Mouse (Mus musculus) midbrain, embryonic 10.5 days (tissue): ENCODE data around the gene Kctd6. TPM values are rescaled to one million over a fixed set of nuclear protein-coding genes. Genes with fewer than 3 reads are reported as not detected.
A peak's percentile ranks its signal among the peaks of the same experiment; 100 is the strongest.

Source experiments
- DNase-seq: peaks from one replicate; pipeline ENCODE4 v3.0.0-alpha.2; 2017; ENCODE audit warnings: low spot score
- H3K27ac ChIP-seq: fragments of 300-500 bp; sonication (generic); replicated peaks from 2 replicates; pipeline ENCODE4 v1.5.1; 2016; ENCODE audit warnings: mild to moderate bottlenecking
- H3K27me3 ChIP-seq: fragments of 300-500 bp; sonication (generic); 2 replicates; pipeline ENCODE4 v1.6.1; 2016; ENCODE audit warnings: low read depth, mild to moderate bottlenecking; ENCODE audit not compliant: poor library complexity, severe bottlenecking
- H3K36me3 ChIP-seq: fragments of 300-500 bp; sonication (generic); 2 replicates; pipeline ENCODE4 v1.6.1; 2016; ENCODE audit warnings: mild to moderate bottlenecking, moderate library complexity
- H3K4me1 ChIP-seq: fragments of 300-500 bp; sonication (generic); 2 replicates; pipeline ENCODE4 v1.6.1; 2016
- H3K4me3 ChIP-seq: fragments of 300-500 bp; sonication (generic); 2 replicates; pipeline ENCODE4 v1.5.1; 2016; ENCODE audit warnings: mild to moderate bottlenecking, moderate library complexity
- H3K9me3 ChIP-seq: fragments of 300-500 bp; sonication (generic); replicated peaks from 2 replicates; pipeline ENCODE4 v1.6.1; 2016; ENCODE audit warnings: mild to moderate bottlenecking
- WGBS: fragments of 180-500 bp; shearing (Covaris S2); methylation state at CpG from one replicate; pipeline ENCODE4 v1.1.7; 2016; 5-methylcytosine and 5-hydroxymethylcytosine counted together
- polyA plus RNA-seq: library from polyadenylated mRNA; unstranded; fragments of >200 nt; fragmentation: Nextera tagmentation; extraction: Ambion mirVana; gene quantifications from 2 replicates; pipeline ENCODE4 v1.2.1, GENCODE M21; 2016

Gene Kctd6
- polyA plus RNA-seq, 1 experiment from 2014 or later: 2.4 TPM

DNA sequence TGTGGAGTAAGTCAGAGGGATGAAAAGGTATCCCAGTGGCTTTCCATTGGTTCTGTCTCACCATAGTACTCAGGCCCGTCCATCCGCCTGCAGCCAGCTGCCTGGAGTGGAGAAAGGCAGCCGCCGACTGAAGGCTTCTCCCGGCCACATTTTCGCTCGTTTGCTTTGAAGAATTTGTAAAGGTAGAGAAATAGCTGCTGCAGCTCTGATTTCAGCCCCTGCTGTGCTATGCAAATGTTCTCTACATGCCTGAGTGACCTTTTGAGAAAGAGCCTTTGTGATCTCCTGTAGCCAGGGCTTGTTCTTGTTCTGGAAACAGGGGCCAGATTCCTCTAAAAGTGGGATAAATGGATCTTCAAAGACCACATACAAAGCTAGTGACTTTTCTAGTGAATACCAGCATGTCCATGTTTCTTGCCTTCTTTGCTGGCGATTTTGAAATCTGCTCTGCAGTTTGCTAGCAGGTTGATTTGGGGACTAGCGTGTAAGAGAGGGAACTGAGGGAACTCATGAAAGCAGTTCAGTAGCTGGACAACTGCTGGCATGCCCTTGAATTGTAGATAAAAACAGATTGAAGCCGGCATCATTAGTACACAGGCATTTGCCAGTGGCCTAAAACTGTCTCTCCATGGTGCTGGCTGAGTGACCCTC is 4.9 kb downstream of the Kctd6 start:
- Histone ChIP-seq H3K27me3 (peaks cover 47% of the 10 kb centered on the region), H3K4me3 (no peak overlapping the region), H3K4me1 (peaks cover 44% of the 10 kb centered on the region), H3K36me3 (peaks cover 9% of the 10 kb centered on the region), H3K27ac (0 out of 2 replicates have a peak overlapping the region, but pooled peaks have one; percentile 49), H3K9me3 (no peaks in the 10 kb centered on the region)
- WGBS: 10% methylated on average over 10 of the region's 10 CpGs
- DNase-seq: peak; percentile 55

DNA sequence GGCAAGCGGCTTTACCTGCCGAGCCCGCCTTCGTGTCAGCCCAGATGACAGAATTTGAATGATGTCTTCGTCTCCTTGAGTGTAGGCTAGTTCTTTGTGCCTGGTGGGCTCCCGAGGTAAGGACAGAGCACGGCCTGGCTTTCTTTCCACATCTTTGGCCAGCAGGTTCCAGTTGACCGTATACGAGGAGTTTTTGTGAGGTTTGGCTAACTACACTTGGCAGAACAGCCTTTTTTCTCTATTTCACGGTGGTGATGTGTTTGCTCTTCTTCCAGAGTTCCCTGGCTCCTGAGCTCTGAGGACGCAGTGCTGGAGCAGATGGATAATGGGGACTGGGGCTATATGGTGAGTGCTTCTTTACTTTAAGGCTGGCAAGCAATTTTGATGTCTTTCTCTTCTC is 5.9 kb downstream of the Kctd6 start:
- WGBS: 39% methylated on average over 11 of the region's 11 CpGs
- no peak overlapping the region for H3K4me3 ChIP-seq
- H3K4me1 ChIP-seq: peaks cover 38% of the 10 kb centered on the region
- H3K27ac ChIP-seq: no peak overlapping the region
- H3K9me3 ChIP-seq: no peaks in the 10 kb centered on the region
- peaks cover 44% of the 10 kb centered on the region for H3K27me3 ChIP-seq
- no peak for DNase-seq
- peaks cover 9% of the 10 kb centered on the region for H3K36me3 ChIP-seq

DNA sequence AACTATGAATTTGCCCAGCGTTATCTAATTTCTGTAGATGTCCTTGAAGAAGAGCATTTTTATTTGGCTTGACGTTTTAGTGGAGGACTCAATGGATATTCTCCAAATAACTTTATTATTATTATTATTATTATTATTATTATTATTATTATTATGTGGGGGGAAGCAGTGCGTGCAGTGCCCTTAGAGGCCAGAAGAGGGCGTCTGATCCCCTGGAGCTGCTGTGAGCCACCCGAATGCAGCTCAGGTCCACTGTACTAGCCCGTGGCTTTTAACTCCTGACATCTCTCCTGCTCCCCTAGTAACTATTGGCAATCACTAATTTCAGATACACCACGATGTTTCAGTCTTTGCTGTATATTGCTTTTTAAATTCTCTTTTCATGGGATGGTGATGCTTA is 6.4 kb downstream of the Kctd6 start:
- no peak overlapping the region for H3K4me3 ChIP-seq
- DNase-seq: no peak
- WGBS: 63% methylated on average over 7 of the region's 7 CpGs
- no peaks in the 10 kb centered on the region for H3K9me3 ChIP-seq
- peaks cover 33% of the 10 kb centered on the region for H3K4me1 ChIP-seq
- no peak overlapping the region for H3K27ac ChIP-seq
- H3K36me3 ChIP-seq: peaks cover 9% of the 10 kb centered on the region
- peaks cover 39% of the 10 kb centered on the region for H3K27me3 ChIP-seq

DNA sequence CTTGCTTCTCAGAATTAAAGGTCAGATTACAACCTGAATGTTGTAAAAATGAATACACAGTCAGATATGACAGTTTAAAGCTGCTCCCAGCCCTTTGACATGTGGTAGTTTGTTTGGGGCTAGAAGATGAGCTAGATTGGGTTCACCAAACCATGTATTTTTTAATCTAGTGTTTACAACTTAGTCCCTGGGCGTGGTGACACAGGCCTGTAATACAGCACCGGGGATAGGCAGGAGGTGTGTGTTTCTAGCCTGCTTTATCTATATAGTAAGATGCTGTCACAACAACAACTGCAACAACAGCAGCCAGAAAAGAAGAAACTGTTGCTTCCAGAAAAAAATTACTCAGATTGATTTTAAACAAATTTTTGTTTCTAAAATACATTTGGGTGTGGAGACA is 7.0 kb downstream of the Kctd6 start:
- Histone ChIP-seq H3K36me3 (peaks cover 9% of the 10 kb centered on the region), H3K27me3 (peaks cover 33% of the 10 kb centered on the region), H3K4me1 (peaks cover 27% of the 10 kb centered on the region), H3K9me3 (no peaks in the 10 kb centered on the region), H3K4me3 (no peak overlapping the region), H3K27ac (no peak overlapping the region)
- no peak for DNase-seq
- 95% methylated on average over 2 of the region's 2 CpGs for WGBS

DNA sequence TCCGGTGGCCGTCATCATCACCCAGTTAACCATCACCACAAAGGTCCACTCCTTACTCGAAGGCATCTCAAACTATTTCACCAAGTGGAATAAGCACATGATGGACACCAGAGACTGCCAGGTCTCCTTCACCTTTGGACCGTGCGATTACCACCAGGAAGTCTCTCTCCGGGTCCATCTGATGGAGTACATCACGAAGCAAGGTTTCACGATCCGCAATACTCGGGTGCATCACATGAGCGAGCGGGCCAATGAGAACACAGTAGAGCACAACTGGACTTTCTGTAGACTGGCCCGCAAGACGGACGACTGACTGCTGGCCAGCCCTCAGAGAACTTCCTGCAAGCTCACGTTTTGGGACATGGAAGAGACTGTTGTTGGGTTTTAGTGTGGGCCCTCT is 8.6 kb downstream of the Kctd6 start:
- H3K9me3 ChIP-seq: no peaks in the 10 kb centered on the region
- peaks cover 9% of the 10 kb centered on the region for H3K36me3 ChIP-seq
- 95% methylated on average over 16 of the region's 16 CpGs for WGBS
- H3K4me3 ChIP-seq: no peak overlapping the region
- no peak overlapping the region for H3K27ac ChIP-seq
- peaks cover 25% of the 10 kb centered on the region for H3K4me1 ChIP-seq
- DNase-seq: no peak
- H3K27me3 ChIP-seq: peaks cover 17% of the 10 kb centered on the region

DNA sequence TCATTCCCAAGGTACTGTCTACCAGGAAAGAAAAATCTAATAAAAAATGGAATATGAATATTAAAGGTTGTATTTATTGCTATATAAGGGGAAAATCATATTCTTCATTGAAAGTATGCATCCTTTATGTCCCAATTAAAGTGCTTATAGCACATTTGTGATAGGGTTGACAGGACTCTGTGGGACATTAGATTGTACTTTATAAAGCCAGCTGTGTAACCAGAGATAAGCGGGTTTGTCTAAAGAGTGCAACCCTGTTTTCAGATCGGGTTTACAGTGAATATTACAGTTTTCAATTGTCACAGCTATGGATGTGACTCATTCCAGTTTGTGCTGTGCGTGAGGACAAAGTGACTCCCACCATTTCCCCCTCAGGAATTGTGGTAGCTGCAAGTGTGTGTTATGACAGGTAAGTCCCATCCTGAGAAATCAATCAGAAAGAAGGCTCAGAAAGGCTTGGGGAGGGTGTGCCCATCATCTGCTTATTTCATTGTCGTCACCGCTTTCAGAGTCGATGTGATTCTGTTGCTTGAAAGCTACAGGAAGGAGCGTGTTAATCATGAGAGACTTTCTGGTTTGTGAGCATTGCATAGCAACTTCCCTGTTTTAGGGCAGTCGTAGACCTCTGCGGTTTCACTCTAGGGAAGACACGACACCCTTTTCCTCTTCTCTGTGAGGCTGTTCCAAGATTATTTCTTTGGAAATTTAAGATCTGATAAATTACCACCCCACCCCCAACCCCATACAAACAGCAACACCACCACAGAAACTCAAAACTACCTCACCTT is 9.8 kb downstream of the Kctd6 start:
- peaks cover 14% of the 10 kb centered on the region for H3K4me1 ChIP-seq
- peaks cover 9% of the 10 kb centered on the region for H3K36me3 ChIP-seq
- no peaks in the 10 kb centered on the region for H3K9me3 ChIP-seq
- H3K4me3 ChIP-seq: no peak overlapping the region
- H3K27ac ChIP-seq: no peak overlapping the region
- no peak for DNase-seq
- 93% methylated on average over 10 of the region's 10 CpGs for WGBS
- H3K27me3 ChIP-seq: peaks cover 5% of the 10 kb centered on the region; the same call in 1 of the 2 replicates

DNA sequence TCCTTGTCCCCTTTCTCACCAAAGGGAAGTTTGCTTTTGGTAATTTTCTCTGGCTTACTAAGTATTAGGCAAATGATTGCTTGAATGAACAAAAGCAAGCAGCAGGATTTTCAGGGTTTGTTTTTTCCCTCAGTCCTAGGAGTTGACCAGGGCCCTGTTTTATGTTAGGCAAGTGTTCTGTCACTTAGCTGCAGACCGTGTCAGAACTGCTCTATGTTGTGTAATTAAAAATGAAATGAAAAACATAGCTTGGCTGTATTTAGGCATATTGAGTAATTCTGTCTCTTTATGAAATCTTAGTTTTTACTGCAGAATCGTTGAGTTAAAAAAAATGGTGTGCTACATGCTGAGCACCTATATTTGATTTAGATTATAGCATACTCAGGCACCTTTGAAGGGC is 10.9 kb downstream of the Kctd6 start:
- Histone ChIP-seq H3K9me3 (no peaks in the 10 kb centered on the region), H3K36me3 (peaks cover 9% of the 10 kb centered on the region), H3K4me1 (peaks cover 3% of the 10 kb centered on the region), H3K27ac (no peak overlapping the region), H3K27me3 (peaks cover 3% of the 10 kb centered on the region; the same call in 1 of the 2 replicates), H3K4me3 (no peak overlapping the region)
- no peak for DNase-seq
- WGBS: 80% methylated on average over 2 of the region's 2 CpGs

DNA sequence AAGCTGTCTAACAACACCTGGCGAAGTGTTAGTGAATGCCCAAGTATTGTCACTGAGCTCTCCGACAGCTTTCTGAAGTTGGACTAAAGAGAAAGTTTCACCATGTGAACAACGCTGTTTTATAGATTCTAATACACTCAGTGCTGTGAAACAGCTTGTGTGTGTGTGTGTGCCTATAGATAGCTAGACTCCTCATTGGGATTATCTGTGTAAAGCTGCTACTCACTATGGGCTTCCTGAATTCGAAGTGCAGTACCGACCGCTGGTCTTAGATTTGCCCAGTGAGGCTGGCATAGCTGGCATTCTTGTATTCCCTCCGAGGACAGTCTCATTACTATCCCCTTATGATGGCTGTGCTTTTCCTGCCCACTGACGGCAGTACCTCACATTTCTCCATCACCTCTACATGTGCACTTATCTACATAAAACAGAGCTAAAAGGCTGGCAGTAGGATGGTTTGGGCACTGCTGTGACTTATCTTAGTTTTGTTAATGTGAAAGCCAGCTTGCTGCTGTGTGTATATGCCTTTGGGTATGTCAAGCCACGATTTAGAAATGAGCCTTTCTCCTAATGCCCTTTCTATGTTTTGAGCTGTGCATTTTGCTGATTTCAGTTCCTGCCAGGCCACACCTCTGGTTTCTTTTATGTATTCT is 15.6 kb downstream of the Kctd6 start:
- H3K4me1 ChIP-seq: no peaks in the 10 kb centered on the region
- no peaks in the 10 kb centered on the region for H3K36me3 ChIP-seq
- 89% methylated on average over 9 of the region's 9 CpGs for WGBS
- no peaks in the 10 kb centered on the region for H3K9me3 ChIP-seq
- no peak overlapping the region for H3K4me3 ChIP-seq
- H3K27me3 ChIP-seq: no peaks in the 10 kb centered on the region
- no peak for DNase-seq
- H3K27ac ChIP-seq: no peak overlapping the region

DNA sequence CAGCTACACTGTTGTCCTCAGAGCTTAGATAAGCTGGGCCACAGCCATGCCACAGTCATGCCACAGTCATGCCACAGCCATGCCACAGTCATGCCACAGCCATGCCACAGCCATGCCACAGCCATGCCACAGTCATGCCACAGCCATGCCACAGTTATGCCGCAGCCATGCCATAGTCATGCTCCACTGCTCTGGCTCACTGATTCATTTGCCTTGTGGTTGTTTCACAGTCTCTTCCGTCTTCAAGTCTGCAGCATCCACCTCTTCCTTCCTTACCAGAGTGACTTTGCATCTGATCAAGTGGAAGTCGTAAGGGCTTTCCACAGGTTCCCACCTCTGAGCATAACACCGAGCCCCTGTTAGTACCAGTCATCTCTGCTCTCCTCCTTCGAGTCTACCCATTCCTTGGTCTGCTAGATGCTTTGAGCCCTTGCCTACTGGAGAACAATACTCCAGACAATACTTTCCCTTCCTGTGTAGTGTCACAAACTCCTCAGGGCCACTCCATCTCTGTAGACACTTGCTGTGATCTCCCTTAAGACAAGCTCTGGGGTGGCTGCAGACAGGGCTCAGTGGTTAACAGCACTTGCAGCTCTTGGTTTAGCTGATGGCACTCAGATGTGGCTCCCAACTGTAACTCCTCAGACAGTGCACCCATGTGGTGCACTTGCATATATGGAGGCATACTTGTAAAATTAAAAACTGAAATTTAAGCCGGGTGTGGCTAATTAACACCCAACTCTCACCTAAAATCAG is 18.4 kb downstream of the Kctd6 start:
- H3K27me3 ChIP-seq: no peaks in the 10 kb centered on the region
- H3K27ac ChIP-seq: no peak overlapping the region
- no peaks in the 10 kb centered on the region for H3K9me3 ChIP-seq
- no peaks in the 10 kb centered on the region for H3K36me3 ChIP-seq
- H3K4me3 ChIP-seq: no peak overlapping the region
- no peaks in the 10 kb centered on the region for H3K4me1 ChIP-seq
- 90% methylated on average over 6 of the region's 6 CpGs for WGBS
- DNase-seq: no peak

DNA sequence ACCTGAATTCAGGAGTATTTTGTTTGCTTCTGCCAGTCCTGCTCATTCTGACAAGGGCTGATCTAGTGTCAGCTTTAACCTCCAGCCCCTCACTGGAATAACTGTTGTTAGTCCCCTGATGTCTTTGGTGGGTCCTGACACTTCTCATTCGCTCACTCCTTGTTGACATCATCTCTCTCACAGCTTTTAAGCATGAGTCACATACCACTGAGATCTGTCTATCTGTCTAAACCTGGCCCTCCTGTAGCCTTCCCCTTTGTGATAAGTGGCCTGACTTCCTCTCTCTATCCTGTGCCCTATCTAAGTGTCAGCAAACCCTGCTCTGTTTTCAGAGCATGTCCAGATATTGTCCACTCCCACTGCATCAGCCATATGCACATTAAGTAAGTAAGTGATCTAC is 19.3 kb downstream of the Kctd6 start:
- Histone ChIP-seq H3K27ac (no peak overlapping the region), H3K4me1 (no peaks in the 10 kb centered on the region), H3K27me3 (no peaks in the 10 kb centered on the region), H3K4me3 (no peak overlapping the region), H3K36me3 (no peaks in the 10 kb centered on the region), H3K9me3 (no peaks in the 10 kb centered on the region)
- DNase-seq: no peak
- 78% methylated on average over 1 of the region's 1 CpGs for WGBS

DNA sequence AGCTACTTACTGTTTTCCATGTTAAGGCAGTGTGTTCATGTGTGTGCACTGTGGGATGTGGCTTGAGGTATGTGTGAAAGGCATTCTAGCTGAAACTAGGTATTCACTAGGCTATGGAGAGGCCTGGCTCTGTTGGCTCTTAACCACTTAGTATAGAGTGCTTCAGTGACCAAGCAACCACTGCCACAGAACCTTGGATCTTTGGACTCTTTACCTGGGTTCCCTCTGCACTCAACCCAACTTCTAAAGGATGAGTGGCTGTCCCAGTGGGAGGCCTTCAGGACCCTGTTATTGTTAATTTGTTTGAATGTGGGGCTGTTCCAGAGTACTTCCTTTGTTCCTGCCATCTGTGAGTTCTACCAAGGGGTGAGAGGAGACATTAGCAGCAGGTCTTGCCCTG is 27.9 kb downstream of the Kctd6 start:
- H3K27ac ChIP-seq: 0 out of 2 replicates have a peak overlapping the region, but pooled peaks have one; percentile 46
- H3K27me3 ChIP-seq: no peaks in the 10 kb centered on the region

DNA sequence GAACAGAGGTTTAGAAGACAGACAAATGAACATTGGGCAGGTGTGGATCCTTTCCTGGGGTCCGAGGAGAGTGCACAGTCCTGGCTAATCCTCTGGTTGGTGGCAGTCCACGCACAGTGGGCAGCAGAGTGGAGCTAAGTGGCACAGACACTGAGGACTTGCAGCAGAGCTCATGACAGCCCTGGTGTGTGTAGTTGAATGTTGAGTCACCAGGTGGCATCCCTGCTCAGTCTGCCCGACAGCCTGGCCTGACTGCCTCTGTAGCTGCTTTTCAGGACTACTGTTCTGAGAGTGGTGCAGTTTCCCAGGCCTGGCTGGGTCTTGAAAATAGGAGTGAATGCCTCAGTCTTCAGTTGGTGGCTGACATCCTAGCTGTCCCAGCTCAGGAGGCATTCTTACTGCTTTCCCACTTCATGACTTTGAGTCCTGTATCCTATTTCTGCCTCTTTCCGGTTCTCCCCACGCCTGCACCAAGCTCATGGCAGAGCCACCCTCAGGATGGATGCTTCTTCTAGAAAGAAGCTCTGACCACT is 28.5 kb downstream of the Kctd6 start:
- H3K27ac ChIP-seq: peak overlapping the region; percentile 46
- H3K27me3 ChIP-seq: no peaks in the 10 kb centered on the region
- no peak for DNase-seq
- H3K9me3 ChIP-seq: no peaks in the 10 kb centered on the region
- no peaks in the 10 kb centered on the region for H3K36me3 ChIP-seq
- WGBS: 57% methylated on average over 5 of the region's 5 CpGs
- H3K4me1 ChIP-seq: peaks cover 16% of the 10 kb centered on the region
- no peak overlapping the region for H3K4me3 ChIP-seq

More for the DNA sequence above, 27.9 kb downstream of the Kctd6 start:
- H3K9me3 ChIP-seq: no peaks in the 10 kb centered on the region
- no peak overlapping the region for H3K4me3 ChIP-seq
- peaks cover 16% of the 10 kb centered on the region for H3K4me1 ChIP-seq
- DNase-seq: no peak
- H3K36me3 ChIP-seq: no peaks in the 10 kb centered on the region
